In genomic region chr9:35430476-35430875, GRCm38 (mm10) we compare ENCODE assay signal across 15 mouse cellular contexts. TPM values are rescaled to one million over a fixed set of nuclear protein-coding genes. Genes with fewer than 3 reads are reported as not detected.
DNase-seq lines count a peak whose midpoint lies in the region; ATAC-seq and TF ChIP-seq lines count a peak whose summit lies in the region.
"Had no signal": no experiment of that assay in that cellular context is flagged by ENCODE, and none has a peak within 500 bp of the region (broad histone marks: within the 10 kb centered on the region; RNA-seq: fewer than 3 reads in every experiment).

No protein-coding gene starts in this region.

- in situ Hi-C loops in Patski (cut with MboI; ENCODE audit: low pct_unique_long_range_greater_than_20kb) = no loop called here

- no peaks in the 10 kb centered on the region for H3K36me3 ChIP-seq in hindbrain, embryonic 12.5 days
- H3K36me3 ChIP-seq in hindbrain, embryonic 13.5 days = no peaks in the 10 kb centered on the region
- H3K36me3 ChIP-seq: liver, embryonic 13.5 days; stomach, embryonic 15.5 days had no signal

- H3K4me1 ChIP-seq in hindbrain, embryonic 12.5 days = peaks cover 52% of the 10 kb centered on the region
- H3K4me1 ChIP-seq in hindbrain, embryonic 13.5 days (replicated peaks) = peaks cover 56% of the 10 kb centered on the region
- H3K4me1 ChIP-seq: liver, embryonic 13.5 days had no signal

- 0 out of 2 replicates have a peak overlapping the region, but pooled peaks have one; percentile 6 for H3K27ac ChIP-seq in hindbrain, embryonic 12.5 days
- H3K27ac ChIP-seq in hindbrain, embryonic 13.5 days = no peak overlapping the region
- H3K27ac ChIP-seq: liver, embryonic 13.5 days; stomach, embryonic 15.5 days had no signal

- H3K9me3 ChIP-seq in hindbrain, embryonic 12.5 days (replicated peaks) = no peaks in the 10 kb centered on the region
- H3K9me3 ChIP-seq in hindbrain, embryonic 13.5 days = no peaks in the 10 kb centered on the region
- H3K9me3 ChIP-seq: liver, embryonic 13.5 days; stomach, embryonic 15.5 days had no signal

- ATAC-seq in hindbrain, embryonic 12.5 days (ENCODE audit: low FRiP score) = peak; percentile 6; the same call in 1 of the 2 replicates
- ATAC-seq in hindbrain, embryonic 13.5 days (ENCODE audit: low FRiP score) = no peak
- peak; percentile 46 for ATAC-seq in CD4-positive, CD25-positive, alpha-beta regulatory T cell, adult 4 months
- peak; percentile 51 for ATAC-seq in Patski
- peak; percentile 47 for ATAC-seq in inflammation-experienced regulatory T-cells, adult 6 months
- ATAC-seq: lung, postnatal 0 days had no signal

- no peak overlapping the region for H3K4me3 ChIP-seq in hindbrain, embryonic 12.5 days
- H3K4me3 ChIP-seq in hindbrain, embryonic 13.5 days = no peak overlapping the region
- H3K4me3 ChIP-seq: erythroblast, embryonic 14.5 days; layer of hippocampus, adult 2 months; liver, embryonic 13.5 days; stomach, embryonic 15.5 days had no signal

- CTCF ChIA-PET in Patski (lab: Charles Lee) = no interaction called here

- no peak for DNase-seq in Patski (ENCODE audit: low read depth, low spot score)
- no peak for DNase-seq in right cerebral cortex, postnatal 4 days
- DNase-seq in urinary bladder, postnatal 14 days (ENCODE audit: low spot score) = no peak
- DNase-seq: adrenal gland, adult 2 months; cerebellum, adult 9-11 months; embryo, embryonic 11 days; liver, embryonic 13.5 days had no signal

- no peak overlapping the region; the same call in 1 of the 2 replicates for H3K4me2 ChIP-seq in hindbrain, embryonic 12.5 days (replicated peaks)
- H3K4me2 ChIP-seq in hindbrain, embryonic 13.5 days = no peak overlapping the region
- H3K4me2 ChIP-seq: liver, embryonic 13.5 days; stomach, embryonic 15.5 days had no signal

- no peak for TF ChIP-seq CTCF in Patski (IDR thresholded peaks at IDR 0.05)

- H3K9ac ChIP-seq in hindbrain, embryonic 12.5 days = no peak overlapping the region
- no peak overlapping the region for H3K9ac ChIP-seq in hindbrain, embryonic 13.5 days
- H3K9ac ChIP-seq: liver, embryonic 13.5 days; stomach, embryonic 15.5 days had no signal

- WGBS in hindbrain, embryonic 12.5 days = 72% methylated on average over 8 of the region's 8 CpGs
- WGBS in hindbrain, embryonic 13.5 days = 79% methylated on average over 8 of the region's 8 CpGs

- H3K27me3 ChIP-seq in hindbrain, embryonic 12.5 days = no peaks in the 10 kb centered on the region
- H3K27me3 ChIP-seq in hindbrain, embryonic 13.5 days = peaks cover 4% of the 10 kb centered on the region; the same call in 1 of the 2 replicates
- H3K27me3 ChIP-seq in Patski = no peaks in the 10 kb centered on the region
- H3K27me3 ChIP-seq: stomach, embryonic 15.5 days had no signal

- POLR2A ChIA-PET in Patski (lab: Charles Lee) = no interaction called here

RNA-seq across cellular contexts. Expression of gene Cdon, which starts 9.5 kb away (rescaled TPM):
- polyA plus RNA-seq in hindbrain, embryonic 12.5 days (2016; fragmentation: Nextera tagmentation; extraction: Ambion mirVana) = 15.8 and 21.5 TPM in 2 replicates
- 5.0 and 7.9 TPM in 2 replicates for polyA plus RNA-seq in hindbrain, embryonic 13.5 days (2015; fragmentation: Nextera tagmentation; extraction: Ambion mirVana)
- 1 to 10 TPM; 2.7 to 4.1 TPM for polyA plus RNA-seq in CD4-positive, CD25-positive, alpha-beta regulatory T cell, adult 4 months (2017; shearing (Covaris generic))
- polyA plus RNA-seq in Patski (2021) = 35.7 TPM
- polyA plus RNA-seq in inflammation-experienced regulatory T-cells, adult 6 months (2017; shearing (Covaris generic)) = 1 to 10 TPM; 2.6 to 3.6 (median 3.2) TPM
- polyA plus RNA-seq: erythroblast, embryonic 14.5 days had no signal
